Mouse (Mus musculus): ENCODE measurements around the gene Cacna1c. TPM values are rescaled to one million over a fixed set of nuclear protein-coding genes. Genes with fewer than 3 reads are reported as not detected.
A peak's percentile ranks its signal among the peaks of the same experiment; 100 is the strongest.

The Cacna1c gene
- polyA plus RNA-seq, 1 experiment from 2014 or later, result 9.8 TPM

- Histone ChIP-seq H3K4me1 (ENCODE audit: control insufficient read depth, insufficient read depth, low read length) (no peaks in the 10 kb centered on the region; the same call in 1 of the 2 replicates), H3K9me3 (ENCODE audit: control insufficient read depth, low read depth, low read length) (no peaks in the 10 kb centered on the region), H3K4me2 (replicated peaks; ENCODE audit: low read depth, low read length) (no peak overlapping the region), H3K27ac (ENCODE audit: low read length) (no peak overlapping the region), H3K4me3 (ENCODE audit: low read depth, low read length) (no peak overlapping the region), H3K36me3 (ENCODE audit: control insufficient read depth, insufficient read depth, low read length) (no peaks in the 10 kb centered on the region; the same call in 1 of the 2 replicates), H3K9ac (replicated peaks; ENCODE audit: low read depth, low read length) (no peak overlapping the region), H3K27me3 (ENCODE audit: control insufficient read depth, insufficient read depth, low read length) (no peaks in the 10 kb centered on the region)
- ATAC-seq (ENCODE audit: insufficient number of reproducible peaks, insufficient read depth, low FRiP score, low read depth), result no peak
- 47% methylated on average over 8 of the region's 8 CpGs for WGBS
Observed at GRCm38 (mm10) chr6:119199274-119199879, 3.2 kb upstream of the Cacna1c start.

GRCm38 (mm10) chr6:119198534-119199273 is 2.5 kb upstream of the Cacna1c start:
- no peak overlapping the region for H3K27ac ChIP-seq (ENCODE audit: low read length)

GRCm38 (mm10) chr6:119194601-119195000 is 1.6 kb downstream of the Cacna1c start:
- Histone ChIP-seq H3K4me1 (ENCODE audit: control insufficient read depth, insufficient read depth, low read length) (no peaks in the 10 kb centered on the region; the same call in 1 of the 2 replicates), H3K9me3 (ENCODE audit: control insufficient read depth, low read depth, low read length) (no peaks in the 10 kb centered on the region), H3K36me3 (ENCODE audit: control insufficient read depth, insufficient read depth, low read length) (no peaks in the 10 kb centered on the region), H3K4me2 (replicated peaks; ENCODE audit: low read depth, low read length) (no peak overlapping the region), H3K27me3 (ENCODE audit: control insufficient read depth, insufficient read depth, low read length) (no peaks in the 10 kb centered on the region), H3K9ac (replicated peaks; ENCODE audit: low read depth, low read length) (no peak overlapping the region), H3K27ac (ENCODE audit: low read length) (no peak overlapping the region), H3K4me3 (ENCODE audit: low read depth, low read length) (no peak overlapping the region)
- ATAC-seq (ENCODE audit: insufficient number of reproducible peaks, insufficient read depth, low FRiP score, low read depth), result no peak
- WGBS, result 64% methylated on average over 7 of the region's 7 CpGs

More at GRCm38 (mm10) chr6:119198534-119199273, 2.5 kb upstream of the Cacna1c start:
- ATAC-seq (ENCODE audit: insufficient number of reproducible peaks, insufficient read depth, low FRiP score, low read depth), result no peak
- H3K9ac ChIP-seq (replicated peaks; ENCODE audit: low read depth, low read length), result no peak overlapping the region
- WGBS, result 53% methylated on average over 15 of the region's 15 CpGs
- H3K4me2 ChIP-seq (replicated peaks; ENCODE audit: low read depth, low read length), result no peak overlapping the region
- H3K4me1 ChIP-seq (ENCODE audit: control insufficient read depth, insufficient read depth, low read length), result no peaks in the 10 kb centered on the region; the same call in 1 of the 2 replicates
- no peaks in the 10 kb centered on the region; the same call in 1 of the 2 replicates for H3K36me3 ChIP-seq (ENCODE audit: control insufficient read depth, insufficient read depth, low read length)
- no peak overlapping the region for H3K4me3 ChIP-seq (ENCODE audit: low read depth, low read length)
- H3K27me3 ChIP-seq (ENCODE audit: control insufficient read depth, insufficient read depth, low read length), result no peaks in the 10 kb centered on the region
- no peaks in the 10 kb centered on the region for H3K9me3 ChIP-seq (ENCODE audit: control insufficient read depth, low read depth, low read length)

- Histone ChIP-seq H3K9me3 (ENCODE audit: control insufficient read depth, low read depth, low read length) (no peaks in the 10 kb centered on the region), H3K4me2 (replicated peaks; ENCODE audit: low read depth, low read length) (no peak overlapping the region), H3K4me1 (ENCODE audit: control insufficient read depth, insufficient read depth, low read length) (no peaks in the 10 kb centered on the region; the same call in 1 of the 2 replicates), H3K4me3 (ENCODE audit: low read depth, low read length) (no peak overlapping the region), H3K27ac (ENCODE audit: low read length) (peak overlapping the region; percentile 55; the same call in 1 of the 2 replicates), H3K36me3 (ENCODE audit: control insufficient read depth, insufficient read depth, low read length) (no peaks in the 10 kb centered on the region), H3K9ac (replicated peaks; ENCODE audit: low read depth, low read length) (no peak overlapping the region), H3K27me3 (ENCODE audit: control insufficient read depth, insufficient read depth, low read length) (no peaks in the 10 kb centered on the region)
- WGBS, result 65% methylated on average over 9 of the region's 9 CpGs
- ATAC-seq (ENCODE audit: insufficient number of reproducible peaks, insufficient read depth, low FRiP score, low read depth), result no peak
Observed at GRCm38 (mm10) chr6:119194161-119194560, 2.1 kb downstream of the Cacna1c start.

- Histone ChIP-seq H3K9me3 (ENCODE audit: control insufficient read depth, low read depth, low read length) (no peaks in the 10 kb centered on the region), H3K4me2 (replicated peaks; ENCODE audit: low read depth, low read length) (no peak overlapping the region), H3K27me3 (ENCODE audit: control insufficient read depth, insufficient read depth, low read length) (no peaks in the 10 kb centered on the region), H3K27ac (ENCODE audit: low read length) (peak overlapping the region; percentile 55; the same call in 1 of the 2 replicates), H3K4me3 (ENCODE audit: low read depth, low read length) (no peak overlapping the region), H3K36me3 (ENCODE audit: control insufficient read depth, insufficient read depth, low read length) (no peaks in the 10 kb centered on the region), H3K9ac (replicated peaks; ENCODE audit: low read depth, low read length) (no peak overlapping the region), H3K4me1 (ENCODE audit: control insufficient read depth, insufficient read depth, low read length) (no peaks in the 10 kb centered on the region; the same call in 1 of the 2 replicates)
- 54% methylated on average over 15 of the region's 15 CpGs for WGBS
- no peak for ATAC-seq (ENCODE audit: insufficient number of reproducible peaks, insufficient read depth, low FRiP score, low read depth)
Observed at GRCm38 (mm10) chr6:119193571-119194154, 2.6 kb downstream of the Cacna1c start.

GRCm38 (mm10) chr6:119191478-119191877 is 4.7 kb downstream of the Cacna1c start:
- Histone ChIP-seq H3K36me3 (ENCODE audit: control insufficient read depth, insufficient read depth, low read length) (no peaks in the 10 kb centered on the region; the same call in 1 of the 2 replicates), H3K27ac (ENCODE audit: low read length) (no peak overlapping the region)
- 91% methylated on average over 4 of the region's 4 CpGs for WGBS

GRCm38 (mm10) chr6:119187631-119188030 is 8.6 kb downstream of the Cacna1c start:
- Histone ChIP-seq H3K36me3 (ENCODE audit: control insufficient read depth, insufficient read depth, low read length) (peaks cover 6% of the 10 kb centered on the region), H3K27ac (ENCODE audit: low read length) (no peak overlapping the region), H3K27me3 (ENCODE audit: control insufficient read depth, insufficient read depth, low read length) (no peaks in the 10 kb centered on the region), H3K9me3 (ENCODE audit: control insufficient read depth, low read depth, low read length) (no peaks in the 10 kb centered on the region), H3K9ac (replicated peaks; ENCODE audit: low read depth, low read length) (no peak overlapping the region), H3K4me1 (ENCODE audit: control insufficient read depth, insufficient read depth, low read length) (no peaks in the 10 kb centered on the region), H3K4me3 (ENCODE audit: low read depth, low read length) (no peak overlapping the region), H3K4me2 (replicated peaks; ENCODE audit: low read depth, low read length) (no peak overlapping the region)
- ATAC-seq (ENCODE audit: insufficient number of reproducible peaks, insufficient read depth, low FRiP score, low read depth), result no peak
- 78% methylated on average over 6 of the region's 6 CpGs for WGBS

More at GRCm38 (mm10) chr6:119191478-119191877, 4.7 kb downstream of the Cacna1c start:
- H3K4me2 ChIP-seq (replicated peaks; ENCODE audit: low read depth, low read length), result no peak overlapping the region
- ATAC-seq (ENCODE audit: insufficient number of reproducible peaks, insufficient read depth, low FRiP score, low read depth), result no peak
- no peaks in the 10 kb centered on the region for H3K4me1 ChIP-seq (ENCODE audit: control insufficient read depth, insufficient read depth, low read length)
- H3K27me3 ChIP-seq (ENCODE audit: control insufficient read depth, insufficient read depth, low read length), result no peaks in the 10 kb centered on the region
- no peaks in the 10 kb centered on the region for H3K9me3 ChIP-seq (ENCODE audit: control insufficient read depth, low read depth, low read length)
- H3K9ac ChIP-seq (replicated peaks; ENCODE audit: low read depth, low read length), result no peak overlapping the region
- no peak overlapping the region for H3K4me3 ChIP-seq (ENCODE audit: low read depth, low read length)

- peaks cover 6% of the 10 kb centered on the region for H3K36me3 ChIP-seq (ENCODE audit: control insufficient read depth, insufficient read depth, low read length)
- H3K27me3 ChIP-seq (ENCODE audit: control insufficient read depth, insufficient read depth, low read length), result no peaks in the 10 kb centered on the region
- 61% methylated on average over 8 of the region's 8 CpGs for whole genome bisulfite sequencing
- no peak for ATAC-seq (ENCODE audit: insufficient number of reproducible peaks, insufficient read depth, low FRiP score, low read depth)
- no peak overlapping the region for H3K4me2 ChIP-seq (replicated peaks; ENCODE audit: low read depth, low read length)
- no peaks in the 10 kb centered on the region for H3K9me3 ChIP-seq (ENCODE audit: control insufficient read depth, low read depth, low read length)
- H3K27ac ChIP-seq (ENCODE audit: low read length), result no peak overlapping the region
- H3K9ac ChIP-seq (replicated peaks; ENCODE audit: low read depth, low read length), result no peak overlapping the region
- no peaks in the 10 kb centered on the region for H3K4me1 ChIP-seq (ENCODE audit: control insufficient read depth, insufficient read depth, low read length)
- no peak overlapping the region for H3K4me3 ChIP-seq (ENCODE audit: low read depth, low read length)
Observed at GRCm38 (mm10) chr6:119186658-119187057, 9.6 kb downstream of the Cacna1c start.

Measured in stomach, embryonic 14.5 days (tissue).